Mouse (Mus musculus) kidney, postnatal 4 days (tissue): ENCODE measurements around the gene Rabep1.

Experiments
- DNase-seq, 2 experiments: peaks; one replicate each; pipeline ENCODE4 v3.0.0; 2021; ENCODE audit warnings: mixed read lengths in 2 of 2

The Rabep1 gene

DNA sequence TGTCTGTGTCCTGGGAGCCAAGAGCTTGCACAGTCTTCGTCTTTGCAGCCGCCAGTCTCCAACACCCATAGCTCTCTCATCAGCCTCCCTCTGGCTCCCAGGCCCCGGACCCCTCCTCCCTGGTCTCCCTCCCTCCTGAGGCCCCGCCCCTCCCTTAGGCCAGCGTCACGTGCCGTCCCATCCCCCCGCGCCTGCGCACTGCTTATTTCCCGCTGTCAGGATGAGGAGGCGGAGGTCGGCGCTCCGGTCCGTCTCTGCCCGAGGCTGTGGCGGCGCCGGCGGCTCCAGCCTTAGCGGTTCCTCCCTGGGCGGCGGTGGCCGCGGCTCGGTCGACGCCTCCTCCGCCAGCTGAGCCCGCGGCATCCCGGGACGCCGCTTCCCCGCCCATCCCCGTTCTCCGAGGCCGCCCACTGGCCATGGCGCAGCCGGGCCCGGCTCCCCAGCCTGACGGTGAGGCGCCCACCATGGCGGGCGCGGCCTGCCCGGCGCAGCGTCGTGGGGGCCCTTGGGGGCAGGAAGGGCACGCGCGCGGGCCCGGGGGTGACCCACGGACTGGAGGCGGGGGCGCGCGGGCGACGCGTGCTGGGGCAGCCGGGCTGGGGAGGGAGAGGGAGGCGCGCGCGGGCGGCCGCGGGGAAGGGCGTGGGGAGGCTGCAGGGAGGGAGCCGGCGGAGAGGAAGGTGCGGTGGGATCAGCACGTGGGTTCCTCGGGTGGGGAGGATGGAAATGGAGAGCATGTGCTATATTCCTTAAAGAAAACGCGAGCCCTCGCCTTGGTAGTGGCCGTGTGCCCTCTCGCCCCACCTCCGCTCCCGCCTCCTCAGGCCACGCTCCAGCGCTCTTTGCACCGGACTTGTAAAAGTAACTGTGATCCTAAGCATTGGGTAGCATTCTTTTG lies at the start of gene Rabep1:
Gene Rabep1, plus strand, starts transcription at position 220 of the 898 bp plus-strand sequence.
- DNase-seq, result peak; percentile 99

DNA sequence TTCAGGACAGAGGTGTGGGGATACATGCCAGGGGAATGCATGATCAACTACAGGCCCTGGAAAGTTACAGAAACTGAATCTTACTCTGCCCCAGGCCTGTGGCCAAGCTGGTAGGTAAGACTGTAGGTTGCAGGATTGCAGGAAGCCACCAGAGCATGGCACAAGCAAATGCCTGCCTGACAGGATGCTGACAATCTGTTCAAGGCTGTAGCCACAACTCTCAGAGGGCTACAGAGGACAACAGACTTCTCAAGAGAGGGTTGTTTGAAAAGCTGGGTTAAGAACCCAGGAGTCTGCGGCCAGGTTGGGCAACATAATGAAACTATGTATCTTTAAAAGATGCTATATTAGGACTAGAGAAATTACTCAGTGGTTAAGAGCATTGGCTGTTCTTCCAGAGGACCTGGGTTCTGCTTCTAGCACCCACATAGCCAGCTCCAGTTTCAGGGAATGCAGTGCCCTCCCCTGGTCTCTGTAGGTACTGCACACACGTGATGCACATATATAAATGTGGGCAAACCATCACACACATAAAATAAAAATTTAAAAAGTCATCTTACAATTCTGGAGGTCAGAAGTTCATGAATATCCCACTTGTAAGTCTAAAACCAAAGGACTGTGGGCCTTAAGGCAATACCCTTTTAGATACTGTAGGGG lies 42.2 kb upstream of the Rabep1 start:
- DNase-seq, result no peak

DNA sequence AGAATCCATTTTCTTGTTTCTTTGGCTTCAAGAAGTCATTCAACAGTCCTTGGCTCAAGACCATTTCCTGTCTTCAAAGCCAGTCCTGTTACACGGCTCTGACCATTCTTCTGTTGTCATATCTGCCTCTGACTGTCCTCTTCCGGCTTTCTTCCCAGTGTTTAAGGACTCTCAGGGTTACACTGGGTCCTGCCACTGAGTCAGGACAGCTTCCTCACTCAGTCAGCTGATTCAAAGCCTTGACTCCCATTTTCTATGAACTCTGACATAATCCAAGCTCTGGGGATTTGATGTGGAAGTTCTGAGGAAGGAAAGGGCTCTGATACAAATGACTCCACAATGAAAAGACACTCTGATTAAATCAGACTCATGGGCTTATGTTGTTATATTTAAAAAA lies 41.7 kb upstream of the Rabep1 start:
- DNase-seq, result no peak

DNA sequence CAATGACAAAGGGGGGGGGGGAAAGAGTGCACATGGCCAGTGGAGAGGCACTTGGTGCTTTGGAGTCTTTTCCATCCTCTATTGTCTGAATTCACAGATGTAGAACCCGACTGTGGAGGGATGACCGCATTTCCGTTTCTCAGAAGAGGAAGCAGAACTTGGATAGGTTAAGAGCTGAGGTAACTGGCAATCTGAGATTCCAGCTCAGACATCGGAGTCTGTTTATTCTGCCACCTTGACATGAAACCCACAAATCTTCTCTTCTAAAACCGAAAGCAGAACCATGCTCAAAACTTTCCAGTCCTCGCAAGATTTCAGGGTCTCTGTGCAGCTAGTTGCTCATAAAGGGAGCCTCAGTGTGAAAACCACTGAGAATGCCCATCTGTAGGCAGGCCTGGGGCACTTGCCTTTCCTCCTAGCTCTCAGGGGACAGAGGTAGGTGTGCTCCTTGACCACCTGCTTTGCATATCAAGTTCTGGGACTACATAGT lies 40.8 kb upstream of the Rabep1 start:
- no peak for DNase-seq

DNA sequence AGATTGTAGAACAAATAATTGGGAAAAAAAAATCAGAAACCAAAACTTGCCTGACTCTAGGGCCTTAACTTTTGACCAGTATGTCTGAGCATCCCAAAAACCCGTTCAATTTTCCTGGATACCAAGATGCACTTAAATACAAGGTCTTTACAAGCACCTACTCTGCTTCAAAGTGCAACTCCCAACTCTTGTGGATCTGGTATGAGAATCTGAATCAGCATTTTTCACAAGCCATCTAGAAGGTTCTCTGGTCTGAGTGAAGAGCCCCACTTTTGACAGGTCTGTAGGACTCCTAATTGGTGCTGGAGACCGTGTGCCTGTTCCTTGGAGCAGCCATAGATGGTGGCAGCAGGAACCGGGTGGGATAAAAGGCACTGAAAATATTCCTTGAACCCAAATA lies 40.2 kb upstream of the Rabep1 start:
- no peak for DNase-seq

DNA sequence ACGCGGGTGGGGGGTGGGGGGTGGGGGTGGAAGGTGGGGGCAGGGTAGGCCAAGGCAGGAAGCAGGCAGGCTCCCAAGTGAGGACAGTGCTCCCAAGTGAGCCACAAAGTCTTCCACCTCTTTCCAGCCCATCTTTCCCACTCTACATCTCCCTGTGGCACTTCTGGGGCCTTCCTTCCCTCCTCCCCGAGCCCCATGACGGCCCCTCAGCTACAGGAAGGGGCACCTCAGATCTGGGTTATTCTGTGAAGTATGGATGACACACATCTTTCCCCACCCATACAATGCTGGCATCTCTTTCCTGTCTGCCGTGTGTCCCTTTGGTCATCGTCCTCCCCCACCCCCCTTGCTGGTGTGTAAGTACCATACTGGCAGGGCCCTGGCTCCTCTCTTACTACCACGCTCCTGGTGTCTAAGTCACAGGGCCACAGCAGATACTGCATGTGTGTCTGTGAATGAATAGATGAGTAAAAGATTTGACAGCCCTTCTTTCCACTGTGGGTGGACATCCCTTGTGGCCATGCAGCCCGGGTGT lies 38.9 kb upstream of the Rabep1 start:
- no peak for DNase-seq

DNA sequence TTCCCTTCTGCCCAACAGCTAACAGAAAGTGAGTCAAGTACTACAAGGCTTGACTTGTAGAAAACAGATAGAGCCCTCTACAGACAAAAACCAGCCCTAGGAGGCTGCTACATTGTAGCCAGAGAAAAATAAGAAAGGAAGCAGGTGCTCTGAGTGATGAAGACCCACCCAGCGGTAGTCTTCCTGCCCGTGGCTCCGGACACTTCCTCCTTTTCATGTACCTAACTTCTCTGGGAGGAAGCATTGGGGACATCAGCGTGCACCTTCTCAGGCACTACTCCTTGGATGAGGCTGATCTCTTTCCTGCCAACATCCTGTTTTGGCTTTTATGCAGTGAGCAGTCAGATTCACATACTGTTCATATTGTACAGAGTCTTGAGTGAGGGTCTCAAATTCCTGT lies 37.9 kb upstream of the Rabep1 start:
- no peak for DNase-seq

DNA sequence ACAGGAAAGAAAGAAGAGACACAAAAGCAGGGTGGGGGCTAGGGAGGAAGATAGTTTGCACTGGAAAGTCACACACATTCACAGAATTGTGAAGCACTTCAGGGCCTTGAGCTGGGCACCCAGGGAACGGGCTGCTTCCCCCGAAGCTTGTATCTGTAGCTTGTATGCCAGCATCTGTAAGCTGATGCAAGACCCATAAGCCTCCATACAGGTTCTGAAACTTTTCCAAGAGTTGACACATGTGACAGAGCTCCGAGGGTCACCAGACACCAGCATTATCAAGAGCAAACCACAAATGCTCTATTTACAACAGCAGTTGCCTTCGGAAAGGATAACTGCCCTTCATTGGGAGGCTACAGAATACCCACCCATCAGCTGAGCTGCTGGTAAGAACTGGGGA lies 36.9 kb upstream of the Rabep1 start:
- no peak for DNase-seq

DNA sequence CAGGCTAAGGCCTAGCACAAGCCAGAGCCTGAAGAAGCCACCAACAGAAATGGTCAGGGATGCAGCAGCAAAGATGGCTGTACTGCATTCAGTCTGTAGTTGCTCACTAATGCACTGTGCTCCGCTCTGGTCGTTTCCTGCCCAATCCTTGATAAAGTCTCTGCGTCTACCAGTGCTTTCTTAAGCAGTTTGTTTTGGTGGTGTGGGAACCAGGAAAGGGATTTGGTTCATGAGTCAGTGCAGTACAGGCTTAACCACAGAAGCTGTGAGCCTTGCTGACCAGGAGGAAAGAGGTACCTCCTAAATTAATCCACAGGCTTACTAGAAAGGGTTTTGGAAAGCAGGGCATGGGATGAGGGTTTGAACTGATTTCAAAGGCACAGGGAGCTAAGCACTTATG lies 36.5 kb upstream of the Rabep1 start:
- DNase-seq, result no peak

DNA sequence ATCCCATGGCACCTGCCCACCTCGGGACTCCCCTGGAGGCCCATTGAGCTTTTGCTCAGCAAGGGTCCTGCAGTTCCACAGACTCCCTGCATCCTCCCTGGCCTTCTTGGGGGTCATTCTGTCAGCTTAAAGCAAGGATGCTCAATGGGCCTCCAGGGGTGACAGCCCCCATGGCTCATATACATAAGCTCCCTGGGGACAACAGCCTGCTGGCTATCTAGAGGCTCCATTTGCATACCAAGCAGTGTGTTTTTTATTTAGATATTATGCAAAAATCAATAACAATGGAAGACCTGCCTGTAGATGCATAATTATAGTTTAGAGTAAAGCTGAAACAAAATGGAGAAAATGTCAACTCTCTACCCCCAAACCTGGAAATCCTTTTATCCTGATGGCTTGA lies 35.6 kb upstream of the Rabep1 start:
- DNase-seq, result no peak

DNA sequence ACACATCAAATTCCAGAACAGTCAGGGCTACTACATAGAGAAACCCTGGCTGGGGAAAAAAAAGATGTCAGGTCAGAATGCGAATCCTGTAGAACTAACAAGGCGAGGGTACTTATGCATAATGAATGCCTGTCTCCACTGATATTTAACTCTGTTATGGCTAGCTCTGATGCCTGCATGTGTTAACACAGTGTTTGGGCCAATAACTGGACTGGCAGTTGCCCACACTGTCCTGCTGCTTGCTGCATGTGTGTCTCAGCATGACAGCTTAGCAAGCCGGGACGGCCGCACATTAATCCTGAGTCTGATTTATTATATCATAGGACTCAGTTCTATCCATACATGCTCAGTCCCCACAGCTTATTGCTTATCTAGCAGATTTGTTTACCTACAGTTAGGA lies 33.5 kb upstream of the Rabep1 start:
- DNase-seq, result no peak

DNA sequence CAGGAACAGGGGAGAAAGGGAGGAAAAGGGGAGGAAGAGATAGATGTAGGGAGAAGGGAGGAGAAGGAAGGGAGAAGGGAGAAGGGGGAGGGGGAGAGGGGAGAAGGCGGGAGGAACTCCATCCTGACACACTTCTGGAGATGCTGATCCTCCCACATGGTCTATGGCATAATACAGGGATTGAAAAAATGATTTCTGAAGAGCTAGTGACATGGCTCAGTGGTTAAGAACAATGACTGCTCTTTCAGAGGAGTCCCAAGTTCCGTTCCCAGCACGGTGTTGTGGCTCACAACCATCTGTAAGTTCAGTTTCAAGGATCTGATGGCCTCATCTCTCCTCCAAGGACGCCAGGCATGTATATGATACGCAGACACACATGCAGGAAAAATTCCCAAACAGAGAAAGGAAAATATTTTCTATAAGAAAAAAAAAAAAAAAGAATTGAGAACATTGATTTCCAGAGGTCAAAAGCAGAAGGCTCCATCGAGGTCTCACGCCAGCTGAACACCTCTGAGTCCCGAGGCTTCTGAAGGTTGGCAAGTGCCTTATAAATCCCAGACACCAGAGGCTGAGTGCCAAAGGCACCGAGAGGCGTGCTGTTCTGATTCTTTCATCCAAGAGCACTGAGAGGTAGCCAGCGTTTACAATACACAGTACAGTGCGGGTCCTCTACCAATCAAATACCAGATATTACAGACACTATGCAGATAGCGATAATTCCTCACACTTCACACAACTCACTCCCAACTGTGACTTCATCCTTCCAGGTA lies 32.9 kb upstream of the Rabep1 start:
- DNase-seq, result no peak

DNA sequence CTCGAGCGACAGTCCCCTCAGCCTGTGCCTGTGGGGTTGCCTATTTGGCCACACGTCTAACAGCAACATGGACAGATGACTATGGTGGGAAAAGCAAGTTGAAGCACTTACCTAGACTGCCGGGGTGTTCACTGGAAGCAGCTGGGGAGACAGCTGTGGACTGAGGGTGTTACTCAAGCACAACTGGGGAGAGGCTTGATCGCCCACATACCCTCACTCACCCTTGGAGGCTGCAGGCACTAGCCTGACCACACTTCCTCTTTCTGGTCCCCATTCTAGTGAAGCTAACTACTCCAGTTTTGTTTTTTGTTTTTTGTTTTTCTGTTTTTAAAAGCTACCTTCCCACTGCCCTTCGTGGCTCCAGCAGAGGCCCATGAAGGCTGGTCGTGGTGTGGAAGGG lies 32.2 kb upstream of the Rabep1 start, which contains the start of gene Scimp:
Gene Scimp, minus strand, starts transcription at position 222 of the 400 bp plus-strand sequence.
- DNase-seq, result no peak

DNA sequence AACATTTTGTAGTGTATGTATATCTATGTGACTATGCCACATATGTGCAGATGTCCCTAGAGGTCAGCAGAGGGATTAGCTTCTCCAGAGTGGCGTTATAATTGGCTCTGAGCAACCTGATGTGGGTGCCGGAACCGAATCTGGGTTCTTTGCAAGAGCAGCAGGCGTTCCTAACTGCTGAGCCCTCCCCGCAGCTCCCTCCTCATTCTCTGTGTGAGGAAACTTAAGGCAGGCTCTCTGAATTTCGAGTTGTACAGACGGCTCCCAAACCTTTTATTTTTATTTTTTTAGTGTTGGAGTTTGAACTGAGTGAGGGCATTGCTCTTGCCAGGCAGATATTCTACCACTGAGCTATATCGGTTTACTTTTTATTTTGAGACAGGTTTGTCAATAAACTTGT lies 29.5 kb upstream of the Rabep1 start:
- no peak for DNase-seq

DNA sequence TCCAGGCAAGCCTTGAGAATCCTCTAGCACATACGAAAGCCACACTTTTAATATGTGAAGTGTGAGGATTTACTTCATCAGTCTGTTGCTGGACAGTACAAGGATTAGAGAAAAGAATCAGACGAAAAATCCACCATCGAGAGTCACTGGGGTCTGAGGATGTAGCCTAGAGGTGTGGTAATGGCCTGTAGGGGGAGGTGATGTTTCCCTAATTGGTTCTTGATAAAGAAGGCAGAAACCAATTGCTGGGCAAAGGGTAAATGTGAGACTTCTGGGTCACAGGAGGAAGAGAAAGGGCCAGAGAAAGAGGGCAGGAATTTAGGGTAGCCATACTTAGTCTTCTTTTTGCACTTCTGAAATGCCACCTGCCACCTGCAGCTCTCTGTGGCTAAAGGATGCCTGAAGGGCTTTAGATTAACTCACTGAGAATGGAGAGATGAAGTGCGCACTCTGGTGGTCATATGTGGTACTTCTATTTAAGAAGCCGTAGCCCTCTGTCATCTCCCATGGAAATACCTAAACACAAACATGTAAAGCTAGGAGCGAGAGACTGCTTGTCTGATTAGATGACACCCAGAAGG lies 29.0 kb upstream of the Rabep1 start:
- DNase-seq, result peak; percentile 56 to 63

DNA sequence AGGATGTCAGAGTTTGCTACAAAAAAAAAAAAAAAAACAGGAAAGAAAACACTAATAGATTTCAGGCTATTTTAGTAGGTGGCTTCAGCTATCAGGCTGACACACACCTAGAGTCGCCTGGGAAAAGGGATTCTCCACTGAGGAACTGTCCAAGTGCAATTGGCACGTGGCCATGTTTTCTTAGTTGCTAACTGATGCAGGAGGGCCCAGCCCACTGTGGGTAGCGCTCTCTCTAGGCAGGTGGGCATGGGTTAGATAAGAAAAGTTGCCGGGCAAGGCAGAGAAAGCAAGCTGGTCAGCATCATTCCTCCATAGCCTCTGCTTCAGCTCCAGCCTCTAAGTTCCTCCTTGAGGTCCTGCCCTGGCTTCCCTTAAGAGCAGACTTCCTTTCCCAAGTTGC lies 27.8 kb upstream of the Rabep1 start:
- no peak for DNase-seq

DNA sequence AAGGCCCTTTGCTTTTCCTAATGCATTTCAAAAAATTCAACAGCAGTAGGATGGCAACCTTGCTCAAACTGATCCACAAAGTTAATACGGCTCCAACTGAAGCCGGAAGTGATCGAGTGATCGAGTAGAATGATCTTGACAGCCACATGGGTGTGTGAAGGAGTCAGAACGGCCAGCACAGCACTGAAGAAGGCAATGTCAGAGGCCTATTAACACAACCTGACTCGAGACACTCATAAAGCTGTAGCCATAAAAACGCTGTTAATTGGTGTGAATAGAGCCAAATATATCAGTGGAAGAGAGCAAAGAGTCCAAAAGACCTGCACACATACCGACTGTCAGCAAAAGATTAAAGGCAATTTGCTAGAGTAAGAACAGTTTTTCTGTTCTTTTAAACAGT lies 24.5 kb upstream of the Rabep1 start:
- DNase-seq, result no peak

DNA sequence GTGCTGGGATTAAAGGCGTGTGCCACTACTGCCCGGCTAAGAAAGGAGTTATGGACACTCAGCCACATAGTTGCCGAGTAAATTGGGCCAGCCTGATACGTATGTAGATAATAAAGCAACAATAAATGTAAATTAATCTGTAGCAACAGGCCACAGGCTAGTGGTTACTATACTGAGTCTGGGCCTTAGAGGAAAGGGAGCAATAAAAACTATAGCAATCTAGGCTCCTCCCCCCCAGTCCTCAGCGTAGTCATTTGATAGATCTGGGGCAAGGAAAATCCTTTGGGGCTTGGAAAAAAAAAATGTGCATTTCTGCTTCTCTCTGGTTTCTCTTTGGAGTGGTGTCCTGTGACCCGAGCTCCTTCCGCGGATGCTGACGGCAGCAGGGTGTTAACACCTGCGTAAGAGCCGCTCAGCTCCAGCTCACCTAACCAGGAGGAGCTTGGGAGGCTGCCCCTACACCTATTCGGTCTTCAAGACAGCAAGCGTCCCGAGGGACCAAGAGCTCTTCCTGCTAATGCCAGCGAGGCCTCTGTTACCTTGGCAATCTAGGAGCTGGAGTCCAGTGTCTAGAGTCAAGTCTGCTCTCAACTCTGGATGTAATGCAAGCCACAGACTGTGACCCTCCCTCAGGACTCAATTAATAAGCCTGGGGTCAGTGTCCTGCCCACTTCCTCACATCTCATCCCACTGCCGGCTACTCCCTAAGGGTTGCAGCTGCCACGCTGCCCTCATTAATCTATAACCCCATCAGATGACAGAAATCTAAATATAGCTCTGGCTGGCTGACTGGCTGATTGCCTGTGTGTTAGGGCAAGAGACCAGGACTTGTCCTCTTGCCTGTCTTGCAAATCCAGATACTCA lies 22.6 kb upstream of the Rabep1 start:
- DNase-seq, result peak; percentile 38 to 61

DNA sequence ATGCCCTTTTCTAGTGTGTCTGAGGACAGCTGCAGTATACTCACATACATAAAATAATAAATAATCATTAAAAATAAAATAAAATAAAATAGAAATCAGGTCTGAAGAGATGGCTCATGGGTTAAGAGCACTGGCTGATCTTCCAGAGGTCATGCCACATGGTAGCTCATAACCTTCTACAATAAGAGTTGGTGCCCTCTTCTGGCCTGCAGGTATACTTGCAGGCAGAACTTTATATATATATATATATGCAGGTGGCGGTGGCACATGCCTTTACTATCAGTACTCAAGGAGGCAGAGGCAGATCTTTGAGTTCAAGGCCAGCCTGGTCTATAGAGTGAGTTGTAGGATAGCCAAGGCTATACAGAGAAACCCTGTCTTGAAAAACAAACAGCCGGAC lies 18.4 kb upstream of the Rabep1 start:
- no peak for DNase-seq

DNA sequence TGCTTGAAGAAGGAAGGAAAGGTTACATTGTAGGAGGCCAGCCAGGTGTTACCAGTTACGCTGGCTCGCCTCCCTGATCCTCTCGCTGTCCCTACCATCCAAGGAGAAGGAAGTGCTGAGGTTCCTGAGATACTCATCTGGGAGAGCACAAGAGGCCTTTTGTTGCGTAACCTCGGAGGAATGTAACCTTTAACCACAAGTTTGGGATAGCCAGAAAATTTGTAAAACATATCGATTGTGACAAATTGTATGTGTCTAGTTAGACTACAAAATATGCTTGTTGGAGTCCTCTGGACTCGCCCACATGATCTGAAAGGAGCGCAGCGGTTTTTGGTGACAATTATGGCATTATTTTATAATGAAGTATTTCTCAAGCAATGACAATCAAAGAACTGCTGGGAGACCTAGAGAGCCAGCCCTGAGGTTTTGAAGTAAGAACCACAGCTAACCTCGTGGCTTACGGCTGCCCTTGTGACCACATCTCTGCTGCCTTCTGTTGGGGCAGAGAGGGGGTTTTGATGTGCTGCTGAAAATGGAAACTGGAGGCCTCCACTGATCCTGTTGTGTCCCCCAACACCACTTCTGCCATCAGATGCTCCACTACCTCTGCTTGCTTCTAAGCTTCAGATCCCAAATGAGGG lies 15.5 kb upstream of the Rabep1 start:
- no peak for DNase-seq

DNA sequence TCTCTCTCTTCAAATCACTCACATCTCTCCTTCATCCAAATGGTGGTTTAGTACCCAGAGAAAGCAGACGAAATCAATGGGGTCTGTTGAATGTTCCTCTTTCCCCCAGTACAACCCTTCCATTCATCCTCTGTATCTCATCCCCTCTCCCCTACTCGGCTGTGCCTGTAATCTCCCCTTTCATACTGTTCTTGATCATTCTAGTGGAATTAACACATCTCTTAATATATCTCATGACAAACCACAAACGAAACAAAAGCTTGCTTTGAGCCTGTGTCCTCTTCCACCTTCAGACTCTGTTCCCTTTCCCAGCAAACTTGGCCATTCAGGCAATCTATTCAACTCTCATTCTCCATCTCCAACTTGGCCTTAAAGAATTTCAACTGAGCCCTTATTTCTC lies 13.4 kb upstream of the Rabep1 start:
- no peak for DNase-seq
